Mouse (Mus musculus) limb, embryonic 12.5 days (tissue): Measurements from ENCODE around the gene Ppp2ca. TPM values are rescaled to one million over a fixed set of nuclear protein-coding genes. Genes with fewer than 3 reads are reported as not detected.

Source experiments
- ATAC-seq: fragments of 200-750 bp; cut with Nextera tagmentation; 2 replicates; pipeline ENCODE4 v1.8.0; 2017; ENCODE audit warnings: low read depth, moderate TSS enrichment; ENCODE audit not compliant: insufficient number of reproducible peaks, insufficient read depth, low FRiP score, low TSS enrichment
- H3K27ac ChIP-seq: fragments of 300-500 bp; sonication (generic); 2 replicates; pipeline ENCODE4 v1.5.1; 2016; ENCODE audit warnings: mild to moderate bottlenecking, moderate library complexity
- H3K27me3 ChIP-seq: fragments of 300-500 bp; sonication (generic); 2 replicates; pipeline ENCODE4 v1.6.1; 2016; ENCODE audit warnings: mild to moderate bottlenecking, moderate library complexity
- H3K36me3 ChIP-seq: fragments of 300-500 bp; sonication (generic); 2 replicates; pipeline ENCODE4 v1.6.1; 2016; ENCODE audit warnings: mild to moderate bottlenecking, moderate library complexity
- H3K4me1 ChIP-seq: fragments of 300-500 bp; sonication (generic); replicated peaks from 2 replicates; pipeline ENCODE4 v1.6.1; 2016
- H3K4me2 ChIP-seq: fragments of 300-500 bp; sonication (generic); 2 replicates; pipeline ENCODE4 v1.6.1; 2016; ENCODE audit warnings: mild to moderate bottlenecking, moderate library complexity
- H3K4me3 ChIP-seq: fragments of 300-500 bp; sonication (generic); replicated peaks from 2 replicates; pipeline ENCODE4 v1.5.1; 2016; ENCODE audit warnings: mild to moderate bottlenecking
- H3K9ac ChIP-seq: fragments of 300-500 bp; sonication (generic); replicated peaks from 2 replicates; pipeline ENCODE4 v1.6.1; 2016; ENCODE audit warnings: mild to moderate bottlenecking, moderate library complexity
- H3K9me3 ChIP-seq: fragments of 300-500 bp; sonication (generic); 2 replicates; pipeline ENCODE4 v1.6.1; 2016; ENCODE audit warnings: mild to moderate bottlenecking, moderate library complexity
- WGBS: fragments of 180-500 bp; shearing (Covaris S2); methylation state at CpG from one replicate; pipeline ENCODE4 v1.1.7; 2016; 5-methylcytosine and 5-hydroxymethylcytosine counted together
- polyA plus RNA-seq: library from polyadenylated mRNA; unstranded; fragments of >200 nt; fragmentation: Nextera tagmentation; extraction: Ambion mirVana; gene quantifications from 2 replicates; pipeline ENCODE4 v1.2.1, GENCODE M21; 2016

Gene Ppp2ca
- polyA plus RNA-seq, 1 experiment from 2014 or later: 107 TPM

DNA sequence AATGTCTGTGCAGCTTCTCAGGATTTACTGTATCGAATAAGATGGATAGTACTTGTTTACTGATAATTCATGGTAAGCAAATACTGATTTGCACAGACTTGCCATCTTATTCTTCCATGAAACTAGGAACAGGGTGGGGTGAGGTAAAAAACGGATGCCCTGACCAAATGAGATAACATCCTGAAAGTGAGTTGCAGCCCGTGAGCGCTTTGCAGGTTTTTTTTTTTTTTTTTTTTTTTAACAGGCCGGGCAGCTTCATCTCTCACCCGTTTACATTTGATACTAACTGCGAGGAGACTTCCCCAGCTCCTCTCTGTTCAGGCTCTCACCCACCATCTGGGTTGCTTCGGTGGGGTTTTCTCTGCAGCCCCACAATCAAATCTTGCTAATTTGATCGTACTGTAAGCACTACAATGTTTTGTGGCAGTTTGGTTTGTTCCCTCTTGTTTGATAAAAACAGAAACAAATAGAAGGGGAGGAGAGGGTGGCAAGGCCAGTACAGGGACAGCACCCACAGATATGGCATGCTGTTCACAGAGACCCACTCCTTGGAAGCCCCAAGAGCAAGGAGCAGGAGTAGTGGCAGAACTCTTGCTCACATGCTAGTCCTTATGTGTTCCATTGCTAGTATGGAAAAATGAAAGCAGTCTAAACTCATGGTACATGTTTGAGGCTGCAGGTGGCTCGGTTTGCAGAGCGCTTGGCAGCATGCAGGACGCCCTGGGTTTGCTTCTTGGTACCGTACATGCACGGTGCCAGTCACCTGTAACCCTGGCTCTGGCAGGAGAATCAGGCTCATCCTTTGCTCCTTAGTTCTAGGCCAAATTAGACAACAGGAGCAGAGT lies 23.6 kb upstream of the Ppp2ca start:
- H3K36me3 ChIP-seq: no peaks in the 10 kb centered on the region
- H3K9ac ChIP-seq: no peak overlapping the region
- no peak overlapping the region for H3K4me3 ChIP-seq
- H3K4me2 ChIP-seq: no peak overlapping the region
- 69% methylated on average over 14 of the region's 14 CpGs for WGBS
- ATAC-seq: no peak
- no peaks in the 10 kb centered on the region for H3K27me3 ChIP-seq
- H3K9me3 ChIP-seq: no peaks in the 10 kb centered on the region
- H3K27ac ChIP-seq: no peak overlapping the region
- H3K4me1 ChIP-seq: peaks cover 15% of the 10 kb centered on the region

DNA sequence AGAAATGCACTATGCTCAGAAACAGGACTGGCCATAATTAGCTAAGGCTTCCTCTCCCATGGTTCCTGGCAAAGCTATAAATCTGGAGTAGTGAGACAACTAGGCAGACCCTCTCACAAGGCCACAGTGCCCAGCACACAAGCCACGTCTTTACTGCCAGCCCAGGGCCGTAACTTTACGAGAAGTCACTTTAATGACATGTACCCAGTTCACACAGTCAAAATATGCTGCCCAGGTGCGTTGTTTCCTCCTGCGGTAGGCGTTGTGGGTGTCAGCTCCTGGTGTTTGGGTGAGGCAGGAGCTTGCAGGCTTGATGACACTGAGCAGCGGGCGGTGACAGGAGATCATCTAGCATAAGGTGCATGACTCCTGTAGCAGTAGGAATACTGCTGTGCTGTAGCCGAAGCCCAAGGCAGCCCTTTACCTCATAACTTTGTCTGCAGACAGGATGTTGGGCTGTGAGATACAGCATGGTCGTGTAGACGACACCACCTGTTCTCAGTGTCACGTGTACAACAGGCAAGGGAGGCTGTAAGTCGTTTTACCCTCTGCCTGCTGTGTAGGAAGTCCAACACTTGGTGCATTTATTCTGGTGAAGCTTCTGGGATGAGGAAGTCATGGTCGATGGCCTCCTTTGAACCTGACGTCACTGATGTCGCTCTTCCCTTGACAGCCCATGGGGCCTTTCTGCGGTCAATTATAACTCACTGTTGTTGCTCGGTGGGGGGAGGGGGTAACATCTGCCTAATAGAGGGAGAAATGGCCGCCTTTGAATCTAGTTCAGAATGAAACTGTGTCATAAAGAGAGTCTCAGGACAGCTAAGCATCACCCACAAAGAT lies 22.5 kb upstream of the Ppp2ca start:
- Histone ChIP-seq H3K27me3 (no peaks in the 10 kb centered on the region), H3K9me3 (no peaks in the 10 kb centered on the region), H3K36me3 (no peaks in the 10 kb centered on the region), H3K4me2 (no peak overlapping the region), H3K4me3 (no peak overlapping the region), H3K9ac (no peak overlapping the region), H3K27ac (no peak overlapping the region), H3K4me1 (peaks cover 18% of the 10 kb centered on the region)
- no peak for ATAC-seq
- WGBS: 47% methylated on average over 19 of the region's 19 CpGs

DNA sequence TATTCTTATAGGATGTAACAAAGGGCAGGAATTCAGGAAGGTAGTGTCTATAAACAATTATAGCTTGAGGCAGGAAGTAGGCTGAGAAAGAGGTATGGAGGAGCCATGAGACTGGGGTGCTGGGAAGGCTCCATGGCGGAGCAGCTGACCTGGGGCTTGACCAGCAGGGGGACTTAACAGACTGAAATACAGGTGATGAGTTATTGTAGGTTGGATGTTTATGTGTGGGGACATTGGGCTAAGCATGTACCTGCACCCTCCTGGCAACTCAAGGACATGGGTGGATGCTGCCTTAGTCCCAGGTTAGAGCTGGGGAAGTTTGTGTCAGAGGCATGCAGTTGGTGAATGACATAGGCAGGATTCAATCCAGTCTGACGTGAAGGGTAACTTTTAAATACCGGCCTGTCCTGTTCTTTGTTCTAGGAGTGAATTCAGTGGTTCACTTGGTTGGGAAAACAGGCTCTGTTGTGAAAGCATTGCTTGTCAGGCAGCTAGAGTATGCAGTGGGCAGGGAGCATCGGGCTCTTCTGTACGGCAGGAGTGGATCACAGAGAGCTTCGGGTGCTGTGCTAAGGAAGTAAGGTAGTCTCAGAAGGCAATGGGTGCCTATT lies 21.6 kb upstream of the Ppp2ca start:
- WGBS: 84% methylated on average over 6 of the region's 6 CpGs
- ATAC-seq: no peak
- no peak overlapping the region for H3K4me2 ChIP-seq
- no peaks in the 10 kb centered on the region for H3K36me3 ChIP-seq
- H3K4me3 ChIP-seq: no peak overlapping the region
- H3K4me1 ChIP-seq: peaks cover 18% of the 10 kb centered on the region
- H3K9me3 ChIP-seq: no peaks in the 10 kb centered on the region
- no peaks in the 10 kb centered on the region for H3K27me3 ChIP-seq
- H3K27ac ChIP-seq: no peak overlapping the region
- H3K9ac ChIP-seq: no peak overlapping the region

GRCm38 (mm10) chr11:52077939-52078338 lies 20.5 kb upstream of the Ppp2ca start:
- Histone ChIP-seq H3K36me3 (no peaks in the 10 kb centered on the region), H3K27ac (no peak overlapping the region), H3K4me2 (no peak overlapping the region), H3K9me3 (no peaks in the 10 kb centered on the region), H3K4me1 (peaks cover 18% of the 10 kb centered on the region), H3K9ac (no peak overlapping the region), H3K4me3 (no peak overlapping the region), H3K27me3 (no peaks in the 10 kb centered on the region)
- WGBS: 86% methylated on average over 4 of the region's 4 CpGs
- ATAC-seq: no peak

DNA sequence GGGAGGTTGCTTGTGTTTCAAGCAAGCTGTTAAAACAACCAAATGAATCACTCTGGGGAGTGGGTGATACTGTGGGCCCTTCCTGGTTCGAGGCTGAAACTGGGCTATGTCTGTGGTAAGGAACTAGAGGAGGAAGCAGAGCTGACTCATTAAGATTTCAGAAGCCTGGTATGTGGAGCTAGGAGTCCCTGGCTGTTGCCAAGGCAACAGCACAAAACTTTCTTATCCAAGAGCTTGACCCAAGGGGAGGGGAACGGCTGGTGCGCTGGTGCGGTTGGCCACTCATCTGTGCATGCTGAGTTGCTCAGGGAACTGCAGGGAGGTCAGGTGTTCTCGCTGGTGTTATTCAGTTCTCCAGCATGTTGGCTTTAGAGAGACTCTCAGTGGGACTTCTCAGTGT lies 18.5 kb upstream of the Ppp2ca start:
- Histone ChIP-seq H3K36me3 (no peaks in the 10 kb centered on the region), H3K27ac (no peak overlapping the region), H3K9ac (no peak overlapping the region), H3K4me2 (no peak overlapping the region), H3K9me3 (no peaks in the 10 kb centered on the region), H3K27me3 (no peaks in the 10 kb centered on the region), H3K4me1 (peaks cover 16% of the 10 kb centered on the region), H3K4me3 (no peak overlapping the region)
- ATAC-seq: no peak
- WGBS: 25% methylated on average over 5 of the region's 5 CpGs

DNA sequence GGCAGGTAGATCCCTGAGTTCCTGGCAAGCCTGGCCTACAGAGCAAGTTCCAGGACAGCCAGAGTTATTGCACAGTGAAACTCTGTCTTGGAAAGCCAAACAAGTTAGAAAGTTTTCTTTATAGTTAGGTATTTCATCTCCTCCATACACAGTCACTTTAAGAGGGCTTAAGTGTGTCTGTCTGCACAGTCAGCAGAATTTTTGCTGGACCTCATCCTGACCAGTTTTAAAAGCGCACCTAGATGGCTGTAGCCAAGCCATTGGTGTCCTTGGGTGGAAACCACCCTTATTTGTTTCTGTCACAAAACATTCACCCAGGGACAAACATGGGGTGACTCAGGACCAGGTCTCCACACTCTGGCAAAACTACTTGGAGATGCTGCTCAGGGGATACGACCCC lies 17.8 kb upstream of the Ppp2ca start:
- Histone ChIP-seq H3K4me2 (no peak overlapping the region), H3K4me3 (no peak overlapping the region), H3K9me3 (no peaks in the 10 kb centered on the region), H3K36me3 (no peaks in the 10 kb centered on the region), H3K4me1 (peaks cover 13% of the 10 kb centered on the region), H3K27ac (no peak overlapping the region), H3K27me3 (no peaks in the 10 kb centered on the region), H3K9ac (no peak overlapping the region)
- no peak for ATAC-seq
- 89% methylated on average over 2 of the region's 2 CpGs for WGBS

DNA sequence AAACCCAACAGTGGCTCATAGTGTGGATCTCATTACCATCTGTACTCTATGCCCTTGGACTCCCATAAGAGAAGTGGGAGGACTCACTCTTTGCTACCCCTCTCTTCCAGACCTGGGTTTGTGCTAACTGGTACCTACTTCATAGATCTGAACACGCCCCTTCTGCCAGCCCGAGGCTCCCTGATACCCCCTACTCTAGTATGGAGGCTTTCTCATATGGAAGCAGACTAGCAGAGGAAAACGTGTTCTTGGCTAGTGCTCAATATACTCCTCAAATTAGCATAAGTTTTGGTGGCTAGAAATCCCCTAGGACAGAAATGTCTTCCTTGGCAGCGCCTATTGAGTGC lies 12.7 kb upstream of the Ppp2ca start:
- H3K9ac ChIP-seq: no peak overlapping the region
- H3K4me1 ChIP-seq: peaks cover 16% of the 10 kb centered on the region
- no peaks in the 10 kb centered on the region for H3K9me3 ChIP-seq
- no peak overlapping the region for H3K4me2 ChIP-seq
- H3K4me3 ChIP-seq: no peak overlapping the region
- ATAC-seq: no peak
- WGBS: 67% methylated on average over 4 of the region's 4 CpGs
- no peaks in the 10 kb centered on the region for H3K27me3 ChIP-seq
- H3K36me3 ChIP-seq: no peaks in the 10 kb centered on the region
- H3K27ac ChIP-seq: 0 out of 2 replicates have a peak overlapping the region, but pooled peaks have one; percentile 4

DNA sequence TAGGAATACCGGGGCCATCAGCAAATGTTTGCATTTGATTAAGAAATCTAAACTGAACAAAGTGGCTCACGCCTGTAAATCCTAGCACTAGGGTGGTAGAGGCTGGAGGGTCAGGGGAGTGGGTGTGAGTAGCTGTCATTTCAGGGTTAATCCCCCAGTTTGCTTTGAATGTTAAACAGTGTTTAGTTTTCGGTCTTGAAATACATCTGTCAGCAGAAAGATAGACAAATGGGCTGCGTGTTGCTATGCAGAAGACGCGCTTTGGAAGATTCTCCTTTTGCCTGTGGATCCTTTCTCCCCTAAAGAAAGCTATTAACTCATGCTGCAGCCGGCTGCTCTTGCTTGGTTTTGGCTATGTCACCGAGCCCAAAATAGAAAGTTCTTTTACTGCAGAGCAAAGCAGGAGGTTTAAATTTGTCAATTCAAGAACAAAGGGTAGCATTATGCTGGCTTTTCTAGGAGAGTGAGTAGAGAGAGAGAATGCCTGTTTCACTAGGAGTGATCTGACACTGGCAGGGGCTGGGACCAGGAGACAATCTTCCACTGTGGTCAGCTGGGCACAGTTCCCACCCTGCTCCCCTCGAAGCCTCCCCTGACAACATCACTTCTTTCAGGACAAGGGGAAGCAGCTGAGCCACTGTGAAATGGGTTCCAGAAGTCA lies 12.1 kb upstream of the Ppp2ca start:
- 0 out of 2 replicates have a peak overlapping the region, but pooled peaks have one; percentile 4 for H3K27ac ChIP-seq
- H3K9ac ChIP-seq: no peak overlapping the region
- ATAC-seq: no peak
- H3K4me1 ChIP-seq: peaks cover 16% of the 10 kb centered on the region
- no peak overlapping the region for H3K4me2 ChIP-seq
- H3K36me3 ChIP-seq: no peaks in the 10 kb centered on the region
- no peak overlapping the region for H3K4me3 ChIP-seq
- H3K9me3 ChIP-seq: no peaks in the 10 kb centered on the region
- H3K27me3 ChIP-seq: no peaks in the 10 kb centered on the region
- 69% methylated on average over 9 of the region's 9 CpGs for WGBS

DNA sequence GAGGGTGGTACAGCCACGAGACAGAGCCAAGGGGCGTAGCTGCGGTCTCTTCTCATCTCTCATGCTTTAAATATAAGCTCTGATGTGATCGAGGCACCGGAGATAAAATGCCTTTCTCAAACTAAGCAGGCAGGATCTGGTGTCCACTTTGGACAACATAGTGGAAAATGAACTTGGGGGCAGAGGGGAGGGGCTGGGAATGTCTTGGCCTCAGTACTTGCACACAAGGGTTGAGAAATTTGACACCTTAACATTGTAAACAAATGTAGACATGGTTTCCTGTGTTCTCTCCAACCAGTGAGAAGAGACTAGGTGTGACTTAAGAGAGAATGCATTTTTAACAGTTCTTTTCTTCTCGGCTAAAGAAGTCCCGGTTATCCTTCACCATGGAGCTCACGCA lies 9.2 kb upstream of the Ppp2ca start:
- Histone ChIP-seq H3K27me3 (no peaks in the 10 kb centered on the region; the same call in 1 of the 2 replicates), H3K27ac (peak overlapping the region; percentile 45), H3K9ac (no peak overlapping the region), H3K4me3 (no peak overlapping the region), H3K9me3 (no peaks in the 10 kb centered on the region), H3K4me2 (no peak overlapping the region), H3K36me3 (no peaks in the 10 kb centered on the region), H3K4me1 (peaks cover 16% of the 10 kb centered on the region)
- no peak for ATAC-seq
- 58% methylated on average over 8 of the region's 8 CpGs for WGBS

- ATAC-seq: no peak
These were observed 7.2 kb upstream of the Ppp2ca start for GRCm38 (mm10) chr11:52091261-52091660.

GRCm38 (mm10) chr11:52094568-52094967 lies 3.9 kb upstream of the Ppp2ca start:
- no peak overlapping the region for H3K27ac ChIP-seq

More at GRCm38 (mm10) chr11:52091261-52091660, 7.2 kb upstream of the Ppp2ca start:
- no peak overlapping the region for H3K9ac ChIP-seq
- H3K36me3 ChIP-seq: no peaks in the 10 kb centered on the region
- no peak overlapping the region for H3K4me2 ChIP-seq
- WGBS: 89% methylated on average over 9 of the region's 9 CpGs
- no peaks in the 10 kb centered on the region; the same call in 1 of the 2 replicates for H3K27me3 ChIP-seq
- H3K4me1 ChIP-seq: peaks cover 16% of the 10 kb centered on the region
- no peak overlapping the region for H3K4me3 ChIP-seq
- no peak overlapping the region for H3K27ac ChIP-seq
- no peaks in the 10 kb centered on the region for H3K9me3 ChIP-seq

More at GRCm38 (mm10) chr11:52094568-52094967, 3.9 kb upstream of the Ppp2ca start:
- ATAC-seq: no peak
- Histone ChIP-seq H3K4me1 (peaks cover 8% of the 10 kb centered on the region), H3K9me3 (no peaks in the 10 kb centered on the region), H3K9ac (no peak overlapping the region), H3K27me3 (no peaks in the 10 kb centered on the region; the same call in 1 of the 2 replicates), H3K4me3 (no peak overlapping the region), H3K4me2 (no peak overlapping the region), H3K36me3 (no peaks in the 10 kb centered on the region)
- 67% methylated on average over 5 of the region's 5 CpGs for WGBS
